Mouse (Mus musculus): ENCODE measurements around the gene Raet1d. TPM values are rescaled to one million over a fixed set of nuclear protein-coding genes. Genes with fewer than 3 reads are reported as not detected.
"Not testable (repeated sequence)": the region's sequence is repeated elsewhere in the genome, so short reads cannot be mapped to it uniquely, and the experiment has no call there.

Raet1d gene
- total RNA-seq (2021), result 0.58 TPM in 1 of 2 replicates, not detected in the other
- long read RNA-seq, partial matches to known transcripts, result 0 of 1 reads
- long read RNA-seq, other reads (novel, unspliced or antisense), result 1 of 1 reads

GRCm38 (mm10) chr10:22360252-22360651, at the start of gene Raet1d:
Raet1d (plus strand) TSS chr10:22360552.
- not testable (repeated sequence) for DNase-seq

- no peak for DNase-seq
Observed at GRCm38 (mm10) chr10:22322858-22323257, 37.5 kb upstream of the Raet1d start.

- DNase-seq, result not testable (repeated sequence)
Observed at GRCm38 (mm10) chr10:22345721-22346120, 14.6 kb upstream of the Raet1d start.

GRCm38 (mm10) chr10:22353548-22354195, 6.7 kb upstream of the Raet1d start:
- not testable (repeated sequence) for DNase-seq

- DNase-seq, result not testable (repeated sequence)
Observed at GRCm38 (mm10) chr10:22354196-22354574, 6.2 kb upstream of the Raet1d start.

GRCm38 (mm10) chr10:22357373-22357772, 3.0 kb upstream of the Raet1d start:
- DNase-seq, result not testable (repeated sequence)

- DNase-seq, result not testable (repeated sequence)
Observed at GRCm38 (mm10) chr10:22360957-22361356, 605 bp downstream of the Raet1d start.

GRCm38 (mm10) chr10:22361415-22362352, 1.3 kb downstream of the Raet1d start:
- peak; percentile 3 for DNase-seq

- DNase-seq, result not testable (repeated sequence)
Observed at GRCm38 (mm10) chr10:22362466-22362865, 2.1 kb downstream of the Raet1d start.

GRCm38 (mm10) chr10:22364915-22365314, 4.6 kb downstream of the Raet1d start:
- not testable (repeated sequence) for DNase-seq

- DNase-seq, result not testable (repeated sequence)
Observed at GRCm38 (mm10) chr10:22381226-22381625, 20.9 kb downstream of the Raet1d start.

- DNase-seq, result not testable (repeated sequence)
Observed at GRCm38 (mm10) chr10:22390146-22390545, 29.8 kb downstream of the Raet1d start.

GRCm38 (mm10) chr10:22391616-22392015, 31.3 kb downstream of the Raet1d start:
- not testable (repeated sequence) for DNase-seq

GRCm38 (mm10) chr10:22393028-22393824, 32.9 kb downstream of the Raet1d start:
- not testable (repeated sequence) for DNase-seq

- DNase-seq, result not testable (repeated sequence)
Observed at GRCm38 (mm10) chr10:22396680-22397079, 36.3 kb downstream of the Raet1d start.

GRCm38 (mm10) chr10:22402225-22402917, 42.0 kb downstream of the Raet1d start:
- peak; percentile 55 for DNase-seq

GRCm38 (mm10) chr10:22413702-22414494, 53.5 kb downstream of the Raet1d start:
- peak; percentile 4 for DNase-seq
